Mouse (Mus musculus) midbrain, embryonic 12.5 days (tissue): Measurements from ENCODE around the gene Gatc. TPM values are rescaled to one million over a fixed set of nuclear protein-coding genes. Genes with fewer than 3 reads are reported as not detected.
"Not testable (repeated sequence)": the region's sequence is repeated elsewhere in the genome, so short reads cannot be mapped to it uniquely, and the experiment has no call there.

ENCODE experiments used
- ATAC-seq: fragments of 200-750 bp; cut with Nextera tagmentation; 2 replicates; pipeline ENCODE4 v1.8.0; 2017; ENCODE audit warnings: low read depth, moderate TSS enrichment, moderate library complexity; ENCODE audit not compliant: low FRiP score
- H3K27ac ChIP-seq: fragments of 300-500 bp; sonication (generic); replicated peaks from 2 replicates; pipeline ENCODE4 v1.5.1; 2016; ENCODE audit warnings: mild to moderate bottlenecking
- H3K27me3 ChIP-seq: fragments of 300-500 bp; sonication (generic); 2 replicates; pipeline ENCODE4 v1.6.1; 2016; ENCODE audit warnings: mild to moderate bottlenecking
- H3K36me3 ChIP-seq: fragments of 300-500 bp; sonication (generic); 2 replicates; pipeline ENCODE4 v1.6.1; 2016
- H3K4me1 ChIP-seq: fragments of 300-500 bp; sonication (generic); 2 replicates; pipeline ENCODE4 v1.6.1; 2016
- H3K4me2 ChIP-seq: fragments of 300-500 bp; sonication (generic); replicated peaks from 2 replicates; pipeline ENCODE4 v1.6.1; 2016; ENCODE audit warnings: mild to moderate bottlenecking, moderate library complexity
- H3K4me3 ChIP-seq: fragments of 300-500 bp; sonication (generic); 2 replicates; pipeline ENCODE4 v1.5.1; 2016; ENCODE audit warnings: mild to moderate bottlenecking
- H3K9ac ChIP-seq: fragments of 300-500 bp; sonication (generic); replicated peaks from 2 replicates; pipeline ENCODE4 v1.6.1; 2016; ENCODE audit warnings: mild to moderate bottlenecking, moderate library complexity
- H3K9me3 ChIP-seq: fragments of 300-500 bp; sonication (generic); 2 replicates; pipeline ENCODE4 v1.6.1; 2016; ENCODE audit warnings: mild to moderate bottlenecking
- WGBS: fragments of 180-500 bp; shearing (Covaris S2); methylation state at CpG from one replicate; pipeline ENCODE4 v1.1.7; 2016; 5-methylcytosine and 5-hydroxymethylcytosine counted together
- polyA plus RNA-seq: library from polyadenylated mRNA; unstranded; fragments of >200 nt; fragmentation: Nextera tagmentation; extraction: Ambion mirVana; gene quantifications from 2 replicates; pipeline ENCODE4 v1.2.1, GENCODE M21; 2016

Gene Gatc
- polyA plus RNA-seq, result 39.7 and 43.6 TPM in 2 replicates

GRCm38 (mm10) chr5:115340577-115341313 is at the start of gene Gatc, which contains the start of gene Triap1:
Gene Gatc (minus strand): TSS chr5:115341178.
Gene Triap1 (plus strand): TSS chr5:115341225.
- Histone ChIP-seq H3K27ac (peak within 1 kb of the TSS; percentile 84), H3K4me3 (peak within 1 kb of the TSS; percentile 80), H3K9ac (peak within 1 kb of the TSS; percentile 79), H3K4me2 (peak within 1 kb of the TSS; percentile 75), H3K27me3 (no peaks in the 10 kb centered on the region), H3K4me1 (peaks cover 17% of the 10 kb centered on the region), H3K36me3 (peaks cover 49% of the 10 kb centered on the region), H3K9me3 (no peaks in the 10 kb centered on the region)
- peak; percentile 85 for ATAC-seq
- under 1% methylated on average over 62 of the region's 62 CpGs for WGBS

GRCm38 (mm10) chr5:115378882-115379281 is 37.9 kb upstream of the Gatc start:
- H3K4me2 ChIP-seq, H3K27ac ChIP-seq, H3K36me3 ChIP-seq, H3K4me3 ChIP-seq, H3K9me3 ChIP-seq, H3K27me3 ChIP-seq, ATAC-seq, H3K9ac ChIP-seq, H3K4me1 ChIP-seq: not testable (repeated sequence)
- WGBS, result 85% methylated on average over 2 of the region's 2 CpGs

- no peaks in the 10 kb centered on the region for H3K27me3 ChIP-seq
- H3K9me3 ChIP-seq, result no peaks in the 10 kb centered on the region
- 92% methylated on average over 2 of the region's 2 CpGs for WGBS
- H3K27ac ChIP-seq, result peak overlapping the region; percentile 27
- no peak overlapping the region for H3K4me3 ChIP-seq
- peaks cover 20% of the 10 kb centered on the region for H3K4me1 ChIP-seq
- no peak overlapping the region for H3K4me2 ChIP-seq
- no peak for ATAC-seq
- H3K36me3 ChIP-seq, result no peaks in the 10 kb centered on the region
- no peak overlapping the region for H3K9ac ChIP-seq
Observed at GRCm38 (mm10) chr5:115375436-115375835, 34.5 kb upstream of the Gatc start.

- H3K4me2 ChIP-seq, result peak overlapping the region; percentile 43
- WGBS, result 9% methylated on average over 11 of the region's 11 CpGs
- peak overlapping the region; percentile 91 for H3K27ac ChIP-seq
- H3K27me3 ChIP-seq, result no peaks in the 10 kb centered on the region
- no peak overlapping the region; the same call in 1 of the 2 replicates for H3K9ac ChIP-seq
- no peaks in the 10 kb centered on the region for H3K9me3 ChIP-seq
- peaks cover 20% of the 10 kb centered on the region for H3K4me1 ChIP-seq
- peak overlapping the region; percentile 21; the same call in 1 of the 2 replicates for H3K4me3 ChIP-seq
- no peak for ATAC-seq
- H3K36me3 ChIP-seq, result no peaks in the 10 kb centered on the region
Observed at GRCm38 (mm10) chr5:115374204-115374820, 33.3 kb upstream of the Gatc start.

GRCm38 (mm10) chr5:115373441-115374203 is 32.6 kb upstream of the Gatc start:
- WGBS, result 6% methylated on average over 26 of the region's 26 CpGs
- H3K4me3 ChIP-seq, result peak overlapping the region; percentile 21; the same call in 1 of the 2 replicates
- ATAC-seq, result peak; percentile 92

GRCm38 (mm10) chr5:115371736-115372135 is 30.8 kb upstream of the Gatc start:
- Histone ChIP-seq H3K4me3 (no peak overlapping the region), H3K4me1 (peaks cover 23% of the 10 kb centered on the region), H3K36me3 (no peaks in the 10 kb centered on the region), H3K4me2 (no peak overlapping the region), H3K9ac (no peak overlapping the region), H3K9me3 (no peaks in the 10 kb centered on the region), H3K27ac (peak overlapping the region; percentile 65), H3K27me3 (no peaks in the 10 kb centered on the region)
- 38% methylated on average over 9 of the region's 9 CpGs for WGBS
- ATAC-seq, result 0 out of 2 replicates have a peak, but pooled peaks have one; percentile 23

More at GRCm38 (mm10) chr5:115373441-115374203, 32.6 kb upstream of the Gatc start:
- no peak overlapping the region; the same call in 1 of the 2 replicates for H3K9ac ChIP-seq
- H3K4me1 ChIP-seq, result peaks cover 23% of the 10 kb centered on the region
- H3K9me3 ChIP-seq, result no peaks in the 10 kb centered on the region
- H3K27me3 ChIP-seq, result no peaks in the 10 kb centered on the region
- peak overlapping the region; percentile 43 for H3K4me2 ChIP-seq
- no peaks in the 10 kb centered on the region for H3K36me3 ChIP-seq
- H3K27ac ChIP-seq, result peak overlapping the region; percentile 91

GRCm38 (mm10) chr5:115364782-115365181 is 23.8 kb upstream of the Gatc start:
- ATAC-seq, result no peak
- WGBS, result 85% methylated on average over 4 of the region's 4 CpGs
- Histone ChIP-seq H3K27ac (no peak overlapping the region), H3K9ac (no peak overlapping the region), H3K27me3 (no peaks in the 10 kb centered on the region), H3K9me3 (no peaks in the 10 kb centered on the region), H3K36me3 (no peaks in the 10 kb centered on the region), H3K4me3 (no peak overlapping the region), H3K4me1 (peaks cover 14% of the 10 kb centered on the region), H3K4me2 (no peak overlapping the region)

GRCm38 (mm10) chr5:115362819-115363714 is 22.1 kb upstream of the Gatc start:
- Histone ChIP-seq H3K9me3 (no peaks in the 10 kb centered on the region), H3K4me1 (peaks cover 17% of the 10 kb centered on the region), H3K36me3 (no peaks in the 10 kb centered on the region), H3K27ac (peak overlapping the region; percentile 70), H3K9ac (no peak overlapping the region), H3K4me3 (no peak overlapping the region), H3K4me2 (no peak overlapping the region; the same call in 1 of the 2 replicates), H3K27me3 (no peaks in the 10 kb centered on the region)
- 17% methylated on average over 19 of the region's 19 CpGs for WGBS
- ATAC-seq, result no peak

GRCm38 (mm10) chr5:115362216-115362615 is 21.2 kb upstream of the Gatc start:
- Histone ChIP-seq H3K4me2 (no peak overlapping the region), H3K27me3 (no peaks in the 10 kb centered on the region), H3K4me1 (peaks cover 17% of the 10 kb centered on the region), H3K4me3 (no peak overlapping the region), H3K27ac (0 out of 2 replicates have a peak overlapping the region, but pooled peaks have one; percentile 35), H3K9ac (no peak overlapping the region), H3K9me3 (no peaks in the 10 kb centered on the region), H3K36me3 (no peaks in the 10 kb centered on the region)
- 47% methylated on average over 7 of the region's 7 CpGs for WGBS
- ATAC-seq, result no peak

GRCm38 (mm10) chr5:115359851-115360372 is 18.9 kb upstream of the Gatc start:
- H3K4me1 ChIP-seq, result peaks cover 17% of the 10 kb centered on the region
- H3K4me3 ChIP-seq, result no peak overlapping the region
- H3K9ac ChIP-seq, result no peak overlapping the region
- H3K27ac ChIP-seq, result no peak overlapping the region; the same call in 1 of the 2 replicates
- H3K36me3 ChIP-seq, result no peaks in the 10 kb centered on the region
- WGBS, result 73% methylated on average over 5 of the region's 5 CpGs
- H3K9me3 ChIP-seq, result no peaks in the 10 kb centered on the region
- ATAC-seq, result no peak
- H3K4me2 ChIP-seq, result no peak overlapping the region
- no peaks in the 10 kb centered on the region for H3K27me3 ChIP-seq

- H3K9ac ChIP-seq, result no peak overlapping the region
- H3K36me3 ChIP-seq, result no peaks in the 10 kb centered on the region
- no peaks in the 10 kb centered on the region for H3K9me3 ChIP-seq
- 86% methylated on average over 8 of the region's 8 CpGs for WGBS
- H3K4me1 ChIP-seq, result peaks cover 17% of the 10 kb centered on the region
- no peak overlapping the region for H3K4me2 ChIP-seq
- H3K27me3 ChIP-seq, result no peaks in the 10 kb centered on the region
- no peak for ATAC-seq
- H3K27ac ChIP-seq, result no peak overlapping the region
- H3K4me3 ChIP-seq, result no peak overlapping the region
Observed at GRCm38 (mm10) chr5:115359438-115359837, 18.5 kb upstream of the Gatc start.
